Mouse (Mus musculus) liver, postnatal 0 days (tissue): ENCODE measurements around the gene Tmx2.
A peak's percentile ranks its signal among the peaks of the same experiment; 100 is the strongest.

Source experiments
- CTCF ChIP-seq: sonication (generic); IDR thresholded peaks from 2 replicates; pipeline ENCODE4 v1.5.1; 2016; ENCODE audit warnings: antibody characterized with exemption, low read depth
- EP300 ChIP-seq: IDR thresholded peaks from 2 replicates; pipeline ENCODE4 v1.6.1; 2016; ENCODE audit warnings: antibody characterized with exemption, low read depth, mild to moderate bottlenecking

DNA sequence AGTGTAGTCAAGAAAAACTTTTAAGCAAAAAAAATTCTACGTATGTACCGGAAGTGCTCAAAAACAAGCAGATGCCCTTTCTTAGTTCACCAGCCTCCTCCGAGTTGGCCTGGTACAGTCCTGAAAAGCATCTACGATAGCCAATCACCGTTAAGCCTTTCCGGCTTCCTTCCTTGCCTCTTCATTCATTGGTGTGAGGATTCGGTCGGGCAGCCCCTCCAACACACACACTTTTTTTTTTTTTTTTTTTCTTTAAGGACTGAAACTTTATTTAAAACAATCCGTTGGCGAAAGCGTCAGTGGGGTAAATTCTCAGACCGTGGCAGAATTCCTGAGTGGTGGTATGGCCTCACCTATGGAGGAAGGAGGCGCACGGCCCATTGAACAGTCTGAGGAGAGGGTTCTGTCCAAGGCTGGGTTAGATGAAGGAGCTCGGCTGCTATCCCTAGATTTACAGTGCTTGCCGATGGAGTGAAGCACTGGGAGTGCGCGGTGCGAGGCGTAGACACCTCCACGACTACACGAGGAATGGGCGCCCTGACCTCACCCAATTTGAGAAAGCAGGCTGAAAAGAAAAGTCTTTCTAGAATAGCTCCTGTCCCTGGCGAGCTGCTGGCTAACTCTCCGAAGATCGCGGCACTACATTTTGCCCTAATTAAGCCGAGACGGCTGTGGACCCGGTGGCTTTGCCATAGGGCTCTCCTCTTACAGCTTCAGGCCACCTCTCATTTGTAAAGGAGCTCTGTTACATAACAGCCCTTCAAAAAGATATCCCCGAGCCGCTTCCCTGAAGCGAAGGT, 36.8 kb upstream of the Tmx2 start:
- TF ChIP-seq EP300 (peak; percentile 72), CTCF (no peak)
